Mouse (Mus musculus) spleen, adult 12 weeks (tissue): ENCODE data around the gene Itih1.

Source experiments
- DNase-seq: peaks from one replicate; pipeline ENCODE4 v3.0.0; 2022; ENCODE audit warnings: low spot score

The Itih1 gene

GRCm38 (mm10) chr14:30943038-30943437 is at the start of gene Itih1:
Gene Itih1 (minus strand): TSS chr14:30943289.
- DNase-seq = no peak

DNA sequence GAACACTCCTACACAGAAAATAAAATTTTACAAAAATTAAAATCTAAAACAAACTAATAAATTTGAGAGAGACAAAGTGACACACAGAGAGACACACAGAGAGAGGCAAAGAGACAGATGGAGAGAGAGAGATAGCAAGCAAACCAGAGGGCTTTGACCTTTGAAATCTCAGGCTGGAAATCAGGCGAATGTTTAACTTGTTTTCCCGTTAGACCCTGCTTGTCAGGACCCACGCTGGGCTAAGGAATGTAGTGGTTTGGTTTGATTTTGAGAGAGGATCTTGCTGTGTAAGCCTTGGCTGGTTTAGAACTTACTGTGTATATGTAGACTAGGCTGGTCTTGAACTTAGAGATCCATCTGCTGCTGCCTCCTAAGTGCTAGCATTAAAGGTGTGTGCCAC is 33.1 kb upstream of the Itih1 start:
- DNase-seq = no peak

GRCm38 (mm10) chr14:30974204-30974603 is 31.1 kb upstream of the Itih1 start:
- DNase-seq = no peak

DNA sequence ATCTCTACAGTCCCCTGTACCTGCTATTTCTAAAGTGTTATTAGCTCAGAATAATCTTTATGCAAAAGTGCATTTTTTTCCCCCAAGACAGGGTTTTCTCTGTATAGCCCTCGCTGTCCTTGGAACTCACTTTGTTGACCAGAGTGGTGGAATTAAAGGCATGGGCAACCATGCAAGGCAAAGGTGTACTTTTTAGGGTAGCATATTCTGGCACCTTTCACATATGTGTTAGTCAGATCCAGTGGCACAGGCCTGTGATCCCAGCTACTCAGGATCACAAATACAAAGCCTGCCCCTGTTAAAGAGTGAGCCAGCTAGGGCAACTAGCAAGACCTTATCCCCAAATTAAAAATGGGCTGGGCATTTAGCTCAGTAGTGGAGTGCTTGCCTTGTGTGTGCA is 17.3 kb upstream of the Itih1 start:
- DNase-seq = no peak

- DNase-seq = no peak
Measured at GRCm38 (mm10) chr14:30959031-30959430, 15.9 kb upstream of the Itih1 start.

DNA sequence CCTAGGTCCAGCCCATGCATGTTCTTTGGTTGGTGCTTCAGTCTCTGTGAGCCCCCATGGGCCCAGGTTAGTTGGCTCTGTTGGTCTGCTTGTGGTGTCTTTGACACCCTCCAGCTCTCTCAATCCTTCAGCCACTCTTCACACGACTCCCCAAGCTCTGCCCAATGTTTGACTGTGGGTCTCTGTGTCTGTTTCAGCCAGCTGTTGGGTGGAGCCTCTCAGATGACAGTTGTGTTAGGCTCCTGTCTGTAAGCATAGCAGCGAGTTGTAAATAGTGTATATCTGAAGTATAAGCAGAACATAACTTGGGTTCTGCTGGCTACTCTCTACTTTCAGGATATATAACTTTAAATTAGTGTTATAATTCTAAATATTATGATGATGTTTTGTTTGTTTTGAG is 15.4 kb upstream of the Itih1 start:
- no peak for DNase-seq

DNA sequence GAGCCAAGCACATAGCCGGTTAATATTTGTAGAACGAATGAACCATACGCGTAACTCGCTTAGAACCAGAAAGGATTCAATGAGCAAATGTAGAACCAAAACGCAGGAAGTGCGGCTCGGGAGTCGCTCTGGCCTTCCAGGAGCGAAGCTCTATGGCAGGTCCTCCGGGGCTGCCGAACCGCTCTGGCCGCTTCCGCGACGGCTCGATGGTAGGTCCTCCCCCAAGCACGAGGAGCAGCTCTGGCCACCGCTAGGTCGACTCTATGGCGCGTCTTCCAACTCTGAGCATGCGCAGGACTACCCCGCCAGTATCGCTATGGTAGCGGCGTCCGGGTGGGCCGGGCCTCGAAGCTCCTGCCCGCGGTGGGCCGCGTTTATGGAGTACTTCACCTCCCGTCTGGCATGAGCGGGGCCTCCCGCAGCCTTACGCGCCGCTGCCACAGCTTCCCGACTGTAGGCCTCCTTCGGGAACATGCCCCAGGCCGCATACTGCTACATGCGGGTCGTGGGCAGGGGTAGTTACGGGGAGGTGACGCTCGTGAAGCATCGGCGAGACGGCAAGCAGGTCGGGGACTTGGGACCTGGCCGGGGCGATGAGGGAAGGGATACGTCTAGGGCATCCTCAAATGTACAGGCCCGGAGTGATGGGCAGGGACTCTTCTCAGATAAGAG is 8.2 kb upstream of the Itih1 start, which contains the start of gene Nek4:
Nek4 (plus strand) TSS at position 224 of the 672 bp plus-strand sequence.
- peak; percentile 87 for DNase-seq

DNA sequence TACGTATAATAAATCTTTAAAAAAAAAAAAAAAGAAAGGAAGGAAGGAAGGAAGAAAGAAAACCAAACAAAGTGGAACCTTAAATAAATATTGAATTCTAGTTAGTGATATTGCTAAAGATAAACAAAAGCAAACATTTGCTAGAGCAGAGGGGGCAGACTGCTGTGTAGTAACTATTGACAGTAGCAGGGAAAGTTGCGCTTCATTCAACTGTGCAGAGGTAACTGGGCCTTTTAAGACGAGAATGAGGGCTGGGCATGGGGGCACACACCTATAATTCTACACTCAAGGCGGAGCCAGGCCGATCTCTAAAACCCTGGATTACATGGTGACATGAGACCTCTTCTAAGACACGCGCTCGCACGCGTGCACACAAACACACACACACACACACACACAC is 6.9 kb upstream of the Itih1 start:
- no peak for DNase-seq

DNA sequence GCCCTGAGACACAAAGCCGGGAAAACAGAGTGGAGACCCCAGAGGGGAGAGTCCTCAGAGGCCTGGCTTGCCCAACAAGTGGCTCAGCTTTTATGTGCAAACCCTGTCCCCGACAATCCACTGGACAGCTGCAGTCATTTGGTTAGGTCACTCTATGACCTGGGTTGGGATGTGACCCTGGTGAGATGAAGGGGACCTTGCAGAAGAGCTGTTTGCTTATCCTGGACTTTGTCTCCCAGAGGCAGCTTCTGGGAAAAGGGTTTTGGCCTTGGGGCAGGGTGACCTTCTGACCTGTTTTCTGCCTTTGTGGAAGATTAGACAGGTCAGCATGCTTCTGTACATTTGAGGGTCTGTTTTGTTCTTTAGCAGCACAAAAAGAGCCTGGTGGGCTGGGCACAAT is 1.7 kb upstream of the Itih1 start:
- no peak for DNase-seq

GRCm38 (mm10) chr14:30943860-30944674 is 978 bp upstream of the Itih1 start:
- peak; percentile 6 for DNase-seq

GRCm38 (mm10) chr14:30942254-30942653 is 835 bp downstream of the Itih1 start:
- no peak for DNase-seq

GRCm38 (mm10) chr14:30933351-30933750 is 9.7 kb downstream of the Itih1 start:
- no peak for DNase-seq

DNA sequence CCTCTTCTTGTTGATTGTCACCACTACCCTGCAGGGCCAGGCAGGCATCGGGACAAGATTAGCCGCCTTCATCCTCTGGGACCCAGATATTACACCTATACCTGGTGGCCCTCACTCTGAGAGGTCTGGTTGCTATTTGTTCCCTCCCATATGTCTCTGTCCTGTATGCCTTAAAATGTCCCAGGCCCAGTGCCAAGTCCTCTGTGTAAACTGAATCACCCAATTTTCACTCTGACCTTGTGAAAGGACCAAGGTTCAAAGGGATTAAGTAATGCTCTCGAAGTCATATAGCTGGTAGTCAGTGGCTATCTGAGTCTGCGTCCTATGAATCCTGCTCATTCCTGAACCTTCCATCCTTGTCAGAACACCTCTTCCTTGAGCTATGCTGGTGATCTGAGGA is 12.7 kb downstream of the Itih1 start:
- no peak for DNase-seq

- DNase-seq = no peak
Measured at GRCm38 (mm10) chr14:30925492-30925891, 17.6 kb downstream of the Itih1 start.

GRCm38 (mm10) chr14:30923375-30924105 is 19.5 kb downstream of the Itih1 start, which contains the start of gene Itih3:
Gene Itih3 (minus strand): TSS chr14:30923760.
- DNase-seq = no peak

DNA sequence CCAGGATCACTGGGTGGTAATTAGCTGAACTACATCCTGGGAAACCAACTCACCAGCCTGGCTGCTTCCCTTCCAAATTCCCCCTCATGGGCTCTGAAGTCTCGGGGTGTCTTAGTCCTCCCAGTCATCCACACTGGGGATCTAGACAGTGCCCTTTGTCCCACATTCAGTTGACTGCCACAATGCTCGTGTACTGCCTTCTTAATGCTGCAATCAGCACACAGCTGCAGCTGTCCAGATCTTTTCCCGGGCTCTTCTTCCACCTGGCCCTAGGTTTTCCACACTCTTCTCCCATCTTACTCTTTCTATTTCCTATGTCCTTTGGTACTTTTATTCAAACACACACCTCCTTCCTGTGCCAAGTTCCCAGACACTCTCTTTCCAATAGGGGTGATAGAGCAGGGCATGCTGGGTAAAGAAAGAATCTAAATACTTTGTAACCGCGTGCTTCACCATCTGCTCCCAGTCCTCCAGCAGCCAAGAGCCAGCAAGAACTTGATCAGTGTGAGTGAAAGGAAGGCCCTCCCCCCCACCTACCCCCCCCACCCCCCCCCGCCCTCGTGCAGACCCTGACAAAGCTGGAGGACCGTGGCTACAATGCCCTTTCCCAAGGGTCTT is 20.9 kb downstream of the Itih1 start:
- DNase-seq = no peak

DNA sequence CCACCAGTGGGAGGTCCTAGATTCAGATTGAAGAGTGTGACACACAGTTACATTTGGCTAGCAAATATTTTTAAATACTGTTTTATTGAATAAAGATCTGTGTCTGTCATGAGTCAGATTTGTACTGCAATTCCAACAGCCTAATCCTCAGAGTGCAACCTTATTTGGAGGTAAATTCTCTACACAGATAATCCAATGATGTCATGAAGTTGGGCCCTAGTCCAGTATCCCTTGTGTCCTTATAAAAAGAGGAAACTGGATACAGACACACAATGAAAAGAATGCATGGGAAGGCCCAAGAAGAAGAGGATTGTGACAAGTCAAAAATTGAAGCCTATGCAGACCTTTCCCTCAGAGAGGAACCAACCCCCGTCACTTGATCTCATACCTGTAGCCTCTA is 26.6 kb downstream of the Itih1 start:
- DNase-seq = no peak

GRCm38 (mm10) chr14:30913404-30913803 is 29.7 kb downstream of the Itih1 start:
- DNase-seq = no peak

GRCm38 (mm10) chr14:30912641-30913040 is 30.4 kb downstream of the Itih1 start:
- DNase-seq = no peak

- no peak for DNase-seq
Measured at GRCm38 (mm10) chr14:30911141-30911540, 31.9 kb downstream of the Itih1 start.

- DNase-seq = no peak
Measured at GRCm38 (mm10) chr14:30907814-30908265, 35.2 kb downstream of the Itih1 start.

GRCm38 (mm10) chr14:30906001-30906400 is 37.1 kb downstream of the Itih1 start:
- no peak for DNase-seq
